Mouse (Mus musculus): ENCODE results near the gene Gprc6a. TPM values are rescaled to one million over a fixed set of nuclear protein-coding genes. Genes with fewer than 3 reads are reported as not detected.

The Gprc6a gene
- polyA plus RNA-seq, 1 experiment = not detected

- Histone ChIP-seq H3K27me3 (ENCODE audit: control insufficient read depth, insufficient read depth, insufficient read length) (no peaks in the 10 kb centered on the region), H3K36me3 (ENCODE audit: control insufficient read depth, insufficient read depth) (no peaks in the 10 kb centered on the region), H3K79me2 (ENCODE audit: control insufficient read depth, insufficient read depth) (no peaks in the 10 kb centered on the region), H3K4me2 (ENCODE audit: low read depth) (no peak overlapping the region), H3ac (ENCODE audit: control insufficient read depth, insufficient read length) (no peak overlapping the region), H3K4me3 (no peak overlapping the region)
- TF ChIP-seq REST (IDR thresholded peaks at IDR 0.05; ENCODE audit: insufficient read depth, insufficient read length) = no peak
- TF ChIP-seq E2F4 (IDR thresholded peaks at IDR 0.05; ENCODE audit: insufficient read depth) = no peak
- TF ChIP-seq TCF12 (IDR thresholded peaks at IDR 0.05; ENCODE audit: insufficient read depth, poor library complexity, severe bottlenecking) = no peak
- TF ChIP-seq CEBPB (IDR thresholded peaks at IDR 0.05; ENCODE audit: insufficient read depth, poor library complexity, severe bottlenecking) = no peak
- TF ChIP-seq MYOG (IDR thresholded peaks at IDR 0.05; ENCODE audit: control insufficient read depth in 1 of 3, insufficient read depth in 1 of 3, insufficient read length in 2 of 3, low read depth in 2 of 3) = no peak
- no peak for TF ChIP-seq USF1 (IDR thresholded peaks at IDR 0.05; ENCODE audit: low read depth)
- no peak for TF ChIP-seq SRF (IDR thresholded peaks at IDR 0.05; ENCODE audit: control insufficient read depth, insufficient read length, low read depth)
- no peak for TF ChIP-seq TCF3 (IDR thresholded peaks at IDR 0.05; ENCODE audit: insufficient read length, low read depth)
- no peak for TF ChIP-seq POLR2A (IDR thresholded peaks at IDR 0.05; ENCODE audit: insufficient read length, low read depth)
- TF ChIP-seq MAX (IDR thresholded peaks at IDR 0.05; ENCODE audit: low read depth) = no peak
- TF ChIP-seq POLR2AphosphoS2 (IDR thresholded peaks at IDR 0.05; ENCODE audit: insufficient read length, low read depth) = no peak
- TF ChIP-seq MYOD1 (IDR thresholded peaks at IDR 0.05; ENCODE audit: control insufficient read depth in 1 of 3, insufficient read length in 2 of 3, low read depth in 2 of 3) = no peak
These were observed 11.1 kb downstream of the Gprc6a start for GRCm38 (mm10) chr10:51620126-51620525.

- no peaks in the 10 kb centered on the region for H3K36me3 ChIP-seq (ENCODE audit: control insufficient read depth, insufficient read depth)
- H3K27me3 ChIP-seq (ENCODE audit: control insufficient read depth, insufficient read depth, insufficient read length) = no peaks in the 10 kb centered on the region
- no peak for TF ChIP-seq POLR2A (IDR thresholded peaks at IDR 0.05; ENCODE audit: insufficient read length, low read depth)
- H3K4me2 ChIP-seq (ENCODE audit: low read depth) = no peak overlapping the region
- H3K4me3 ChIP-seq = no peak overlapping the region
- H3ac ChIP-seq (ENCODE audit: control insufficient read depth, insufficient read length) = no peak overlapping the region
- no peaks in the 10 kb centered on the region for H3K79me2 ChIP-seq (ENCODE audit: control insufficient read depth, insufficient read depth)
These were observed 12.7 kb downstream of the Gprc6a start for GRCm38 (mm10) chr10:51618538-51618937.

DNA sequence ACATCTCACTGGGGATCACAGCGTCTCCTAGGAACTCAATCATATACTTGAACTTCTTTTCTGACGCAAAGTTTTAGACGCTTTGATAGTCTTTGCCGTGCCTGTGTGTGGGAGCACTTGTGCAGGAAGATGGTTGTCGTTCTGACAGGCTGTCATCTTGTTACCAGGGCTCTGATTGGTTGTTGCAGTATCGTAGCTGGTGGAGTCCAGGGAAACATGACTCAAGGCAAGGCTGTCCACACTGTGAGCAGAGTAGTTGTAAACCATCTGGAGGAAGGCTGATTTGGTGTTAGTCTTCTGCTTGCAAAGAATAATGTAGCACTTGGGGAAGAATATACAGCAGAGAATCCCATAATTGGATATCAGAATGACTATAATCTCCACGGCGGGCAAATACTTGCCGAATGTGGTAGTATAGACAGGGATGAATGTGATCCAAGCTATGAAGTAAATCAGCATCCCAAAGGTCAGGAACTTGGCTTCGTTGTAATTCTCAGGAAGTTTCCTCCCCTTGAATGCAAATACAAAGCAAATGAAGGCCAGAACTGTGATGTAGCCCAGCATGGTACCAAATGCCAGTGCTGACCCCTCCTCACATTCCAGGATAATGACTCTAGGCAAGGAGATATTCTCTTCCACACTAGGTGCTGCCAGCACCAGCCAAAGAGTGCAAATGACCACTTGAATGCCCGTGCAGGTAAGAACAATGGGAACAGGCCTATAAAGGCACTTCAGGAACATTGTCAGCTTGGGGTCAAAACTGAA is 16.3 kb downstream of the Gprc6a start:
- Histone ChIP-seq H3K36me3 (ENCODE audit: control insufficient read depth, insufficient read depth) (no peaks in the 10 kb centered on the region), H3ac (ENCODE audit: control insufficient read depth, insufficient read length) (no peak overlapping the region), H3K4me2 (ENCODE audit: low read depth) (no peak overlapping the region), H3K4me3 (no peak overlapping the region), H3K79me2 (ENCODE audit: control insufficient read depth, insufficient read depth) (no peaks in the 10 kb centered on the region), H3K27me3 (ENCODE audit: control insufficient read depth, insufficient read depth, insufficient read length) (no peaks in the 10 kb centered on the region)
- TF ChIP-seq POLR2AphosphoS2 (IDR thresholded peaks at IDR 0.05; ENCODE audit: insufficient read length, low read depth) = no peak
- no peak for TF ChIP-seq MYOD1 (IDR thresholded peaks at IDR 0.05; ENCODE audit: control insufficient read depth in 1 of 3, insufficient read length in 2 of 3, low read depth in 2 of 3)
- no peak for TF ChIP-seq E2F4 (IDR thresholded peaks at IDR 0.05; ENCODE audit: insufficient read depth)
- TF ChIP-seq MAX (IDR thresholded peaks at IDR 0.05; ENCODE audit: low read depth) = no peak
- no peak for TF ChIP-seq POLR2A (IDR thresholded peaks at IDR 0.05; ENCODE audit: insufficient read length, low read depth)
- TF ChIP-seq REST (IDR thresholded peaks at IDR 0.05; ENCODE audit: insufficient read depth, insufficient read length) = no peak
- TF ChIP-seq SRF (IDR thresholded peaks at IDR 0.05; ENCODE audit: control insufficient read depth, insufficient read length, low read depth) = no peak

DNA sequence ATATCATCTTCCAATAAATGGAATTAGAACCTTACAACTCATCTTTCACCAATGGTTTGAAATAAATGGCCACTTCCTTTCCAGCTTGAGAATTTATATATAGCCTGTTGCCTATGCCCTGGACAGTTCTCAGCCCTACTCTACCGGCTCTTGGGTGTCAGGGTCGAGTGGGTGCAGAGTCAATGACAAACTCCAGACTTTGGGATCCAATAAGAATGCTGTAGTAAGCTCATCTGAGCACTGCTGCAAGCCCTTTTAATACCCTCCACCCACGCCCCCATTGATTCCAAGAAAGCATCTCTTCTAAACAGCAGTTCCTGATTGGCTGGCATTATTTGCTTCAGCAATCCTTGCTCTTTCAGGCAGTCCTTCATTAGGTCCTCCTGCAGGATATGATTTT is 17.8 kb downstream of the Gprc6a start:
- Histone ChIP-seq H3K4me3 (no peak overlapping the region), H3K4me2 (ENCODE audit: low read depth) (no peak overlapping the region), H3K36me3 (ENCODE audit: control insufficient read depth, insufficient read depth) (no peaks in the 10 kb centered on the region), H3K79me2 (ENCODE audit: control insufficient read depth, insufficient read depth) (no peaks in the 10 kb centered on the region), H3K27me3 (ENCODE audit: control insufficient read depth, insufficient read depth, insufficient read length) (no peaks in the 10 kb centered on the region), H3ac (ENCODE audit: control insufficient read depth, insufficient read length) (no peak overlapping the region)
- TF ChIP-seq MYOD1 (IDR thresholded peaks at IDR 0.05; ENCODE audit: control insufficient read depth in 1 of 3, insufficient read length in 2 of 3, low read depth in 2 of 3) (no peak), SRF (IDR thresholded peaks at IDR 0.05; ENCODE audit: control insufficient read depth, insufficient read length, low read depth) (no peak), USF1 (IDR thresholded peaks at IDR 0.05; ENCODE audit: low read depth) (no peak), MAX (IDR thresholded peaks at IDR 0.05; ENCODE audit: low read depth) (no peak), MYOG (IDR thresholded peaks at IDR 0.05; ENCODE audit: control insufficient read depth in 1 of 3, insufficient read depth in 1 of 3, insufficient read length in 2 of 3, low read depth in 2 of 3) (no peak), CEBPB (IDR thresholded peaks at IDR 0.05; ENCODE audit: insufficient read depth, poor library complexity, severe bottlenecking) (no peak), REST (IDR thresholded peaks at IDR 0.05; ENCODE audit: insufficient read depth, insufficient read length) (no peak), POLR2AphosphoS2 (IDR thresholded peaks at IDR 0.05; ENCODE audit: insufficient read length, low read depth) (no peak), TCF12 (IDR thresholded peaks at IDR 0.05; ENCODE audit: insufficient read depth, poor library complexity, severe bottlenecking) (no peak), TCF3 (IDR thresholded peaks at IDR 0.05; ENCODE audit: insufficient read length, low read depth) (no peak), POLR2A (IDR thresholded peaks at IDR 0.05; ENCODE audit: insufficient read length, low read depth) (no peak), E2F4 (IDR thresholded peaks at IDR 0.05; ENCODE audit: insufficient read depth) (no peak)

DNA sequence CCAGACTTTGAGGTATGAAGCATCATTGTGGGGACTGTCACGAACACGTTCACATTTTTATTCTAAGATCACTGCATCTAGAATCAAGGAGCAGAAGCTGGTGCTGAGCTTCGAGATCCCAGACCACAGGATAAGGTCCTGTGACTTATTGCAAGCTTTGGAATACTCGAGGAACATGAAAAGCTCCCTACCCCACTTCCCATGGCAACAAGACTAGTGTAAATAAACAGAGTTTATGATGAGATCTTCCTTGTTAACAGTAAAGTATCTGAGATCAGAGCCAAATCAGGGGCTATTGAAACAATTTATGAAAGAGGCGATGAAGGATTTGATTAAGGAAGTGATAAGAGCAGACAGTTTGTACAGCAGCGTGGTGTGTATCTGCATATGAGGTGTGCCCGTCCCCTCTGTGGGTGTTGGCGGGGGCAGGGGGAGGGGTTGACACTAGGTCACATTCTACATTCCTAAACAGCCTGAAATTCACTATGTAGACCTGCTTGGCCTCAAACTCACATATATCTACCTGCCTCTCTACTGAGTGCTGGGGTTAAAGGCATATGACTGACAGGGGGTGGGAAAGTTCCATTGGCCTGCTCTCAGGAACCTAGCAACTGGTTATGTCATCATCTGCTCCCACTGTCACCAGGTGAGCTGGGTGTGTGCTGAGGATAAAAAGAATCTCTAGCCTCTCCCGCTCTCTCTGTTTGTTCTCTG is 19.1 kb downstream of the Gprc6a start:
- TF ChIP-seq E2F4 (IDR thresholded peaks at IDR 0.05; ENCODE audit: insufficient read depth) (no peak), CEBPB (IDR thresholded peaks at IDR 0.05; ENCODE audit: insufficient read depth, poor library complexity, severe bottlenecking) (no peak), REST (IDR thresholded peaks at IDR 0.05; ENCODE audit: insufficient read depth, insufficient read length) (no peak), MAX (IDR thresholded peaks at IDR 0.05; ENCODE audit: low read depth) (no peak), SRF (IDR thresholded peaks at IDR 0.05; ENCODE audit: control insufficient read depth, insufficient read length, low read depth) (no peak), TCF12 (IDR thresholded peaks at IDR 0.05; ENCODE audit: insufficient read depth, poor library complexity, severe bottlenecking) (no peak)
- no peak overlapping the region for H3K4me3 ChIP-seq
- H3K4me2 ChIP-seq (ENCODE audit: low read depth) = no peak overlapping the region
- H3K79me2 ChIP-seq (ENCODE audit: control insufficient read depth, insufficient read depth) = no peaks in the 10 kb centered on the region
- no peaks in the 10 kb centered on the region for H3K27me3 ChIP-seq (ENCODE audit: control insufficient read depth, insufficient read depth, insufficient read length)
- H3K36me3 ChIP-seq (ENCODE audit: control insufficient read depth, insufficient read depth) = no peaks in the 10 kb centered on the region
- no peak overlapping the region for H3ac ChIP-seq (ENCODE audit: control insufficient read depth, insufficient read length)
